Mouse (Mus musculus) neural tube, embryonic 14.5 days (tissue): Measurements from ENCODE around the gene Gif. TPM values are rescaled to one million over a fixed set of nuclear protein-coding genes. Genes with fewer than 3 reads are reported as not detected.

Experiments used
- ATAC-seq: fragments of 200-750 bp; cut with Nextera tagmentation; 2 replicates; pipeline ENCODE4 v1.8.0; 2017; ENCODE audit warnings: low read depth, mild to moderate bottlenecking, moderate TSS enrichment, moderate library complexity
- H3K27ac ChIP-seq: fragments of 300-500 bp; sonication (generic); 2 replicates; pipeline ENCODE4 v1.5.1; 2014; ENCODE audit warnings: low read depth, mild to moderate bottlenecking, control low read depth, low read length, moderate library complexity, mixed read lengths
- H3K27me3 ChIP-seq: fragments of 300-500 bp; sonication (generic); 2 replicates; pipeline ENCODE4 v1.6.1; 2014; ENCODE audit warnings: low read length; ENCODE audit not compliant: control insufficient read depth, insufficient read depth
- H3K36me3 ChIP-seq: fragments of 300-500 bp; sonication (generic); 2 replicates; pipeline ENCODE4 v1.6.1; 2014; ENCODE audit warnings: low read length, mixed read lengths; ENCODE audit not compliant: control insufficient read depth, insufficient read depth
- H3K4me1 ChIP-seq: fragments of 300-500 bp; sonication (generic); 2 replicates; pipeline ENCODE4 v1.6.1; 2014; ENCODE audit warnings: low read length; ENCODE audit not compliant: control insufficient read depth, insufficient read depth
- H3K4me2 ChIP-seq: fragments of 300-500 bp; sonication (generic); 2 replicates; pipeline ENCODE4 v1.6.1; 2014; ENCODE audit warnings: mild to moderate bottlenecking, low read depth, low read length, control low read depth
- H3K4me3 ChIP-seq: fragments of 300-500 bp; sonication (generic); 2 replicates; pipeline ENCODE4 v1.5.1; 2014; ENCODE audit warnings: low read depth, low read length, control low read depth, mixed read lengths
- H3K9ac ChIP-seq: fragments of 300-500 bp; sonication (generic); replicated peaks from 2 replicates; pipeline ENCODE4 v1.6.1; 2014; ENCODE audit warnings: low read depth, mild to moderate bottlenecking, control low read depth, low read length, mixed read lengths
- H3K9me3 ChIP-seq: fragments of 300-500 bp; sonication (generic); 2 replicates; pipeline ENCODE4 v1.6.1; 2016; ENCODE audit warnings: low read length; ENCODE audit not compliant: control insufficient read depth
- WGBS: fragments of 180-500 bp; shearing (Covaris S2); extraction: QIAGEN DNeasy Blood & Tissue Kit; methylation state at CpG from one replicate; pipeline ENCODE4 v1.1.7; 2014; 5-methylcytosine and 5-hydroxymethylcytosine counted together
- polyA plus RNA-seq: library from polyadenylated mRNA; unstranded; fragments of >200 nt; fragmentation: Nextera tagmentation; extraction: Ambion mirVana; gene quantifications from 2 replicates; pipeline ENCODE4 v1.2.1, GENCODE M21; 2014

Gene Gif
- polyA plus RNA-seq, 1 experiment from 2014 or later = not detected

- no peaks in the 10 kb centered on the region for H3K27me3 ChIP-seq
- H3K4me1 ChIP-seq = no peaks in the 10 kb centered on the region
- no peak for ATAC-seq
- no peak overlapping the region for H3K27ac ChIP-seq
- H3K36me3 ChIP-seq = no peaks in the 10 kb centered on the region
- no peaks in the 10 kb centered on the region for H3K9me3 ChIP-seq
- H3K4me3 ChIP-seq = no peak overlapping the region
- H3K9ac ChIP-seq = no peak overlapping the region
- no peak overlapping the region for H3K4me2 ChIP-seq
These were observed 1.7 kb upstream of the Gif start for GRCm38 (mm10) chr19:11745680-11746079.

- Histone ChIP-seq H3K9me3 (no peaks in the 10 kb centered on the region), H3K9ac (no peak overlapping the region), H3K27ac (no peak overlapping the region), H3K4me2 (no peak overlapping the region), H3K27me3 (no peaks in the 10 kb centered on the region), H3K4me1 (no peaks in the 10 kb centered on the region), H3K4me3 (no peak overlapping the region), H3K36me3 (no peaks in the 10 kb centered on the region)
- no peak for ATAC-seq
- WGBS = 77% methylated on average over 3 of the region's 3 CpGs
These were observed 17.7 kb downstream of the Gif start for GRCm38 (mm10) chr19:11765059-11765458.

GRCm38 (mm10) chr19:11766413-11766812 lies 19.1 kb downstream of the Gif start:
- Histone ChIP-seq H3K9ac (no peak overlapping the region), H3K27me3 (no peaks in the 10 kb centered on the region), H3K36me3 (no peaks in the 10 kb centered on the region), H3K9me3 (no peaks in the 10 kb centered on the region), H3K4me1 (peaks cover 9% of the 10 kb centered on the region; the same call in 1 of the 2 replicates), H3K4me2 (no peak overlapping the region), H3K27ac (no peak overlapping the region), H3K4me3 (no peak overlapping the region)
- 76% methylated on average over 4 of the region's 4 CpGs for WGBS
- ATAC-seq = no peak

- no peaks in the 10 kb centered on the region for H3K36me3 ChIP-seq
- no peaks in the 10 kb centered on the region for H3K9me3 ChIP-seq
- no peak overlapping the region for H3K27ac ChIP-seq
- H3K4me2 ChIP-seq = no peak overlapping the region
- H3K4me3 ChIP-seq = no peak overlapping the region
- 13% methylated on average over 3 of the region's 3 CpGs for WGBS
- no peak overlapping the region for H3K9ac ChIP-seq
- H3K4me1 ChIP-seq = peaks cover 9% of the 10 kb centered on the region; the same call in 1 of the 2 replicates
- no peak for ATAC-seq
- H3K27me3 ChIP-seq = no peaks in the 10 kb centered on the region
These were observed 20.8 kb downstream of the Gif start for GRCm38 (mm10) chr19:11768163-11768562.

GRCm38 (mm10) chr19:11769257-11769920 lies 22.0 kb downstream of the Gif start:
- peak overlapping the region; percentile 85 for H3K4me2 ChIP-seq
- no peak overlapping the region for H3K4me3 ChIP-seq
- WGBS = 93% methylated on average over 5 of the region's 5 CpGs
- H3K27ac ChIP-seq = no peak overlapping the region
- H3K36me3 ChIP-seq = no peaks in the 10 kb centered on the region
- H3K4me1 ChIP-seq = peaks cover 9% of the 10 kb centered on the region; the same call in 1 of the 2 replicates
- no peak overlapping the region for H3K9ac ChIP-seq
- ATAC-seq = 0 out of 2 replicates have a peak, but pooled peaks have one; percentile 8
- no peaks in the 10 kb centered on the region for H3K27me3 ChIP-seq
- H3K9me3 ChIP-seq = no peaks in the 10 kb centered on the region

GRCm38 (mm10) chr19:11770205-11770892 lies 23.0 kb downstream of the Gif start, which contains the start of gene Mrpl16:
Gene Mrpl16 (plus strand): TSS chr19:11770391.
- H3K27me3 ChIP-seq = no peaks in the 10 kb centered on the region
- WGBS = 1% methylated on average over 30 of the region's 30 CpGs
- peak; percentile 95 for ATAC-seq

GRCm38 (mm10) chr19:11777191-11777865 lies 30.0 kb downstream of the Gif start:
- no peak overlapping the region for H3K4me3 ChIP-seq
- H3K27ac ChIP-seq = no peak overlapping the region
- H3K4me2 ChIP-seq = no peak overlapping the region
- peaks cover 5% of the 10 kb centered on the region; the same call in 1 of the 2 replicates for H3K36me3 ChIP-seq
- H3K27me3 ChIP-seq = no peaks in the 10 kb centered on the region
- 66% methylated on average over 7 of the region's 7 CpGs for WGBS
- peak; percentile 72; the same call in 1 of the 2 replicates for ATAC-seq
- no peaks in the 10 kb centered on the region for H3K4me1 ChIP-seq
- H3K9me3 ChIP-seq = no peaks in the 10 kb centered on the region
- no peak overlapping the region for H3K9ac ChIP-seq

More at GRCm38 (mm10) chr19:11770205-11770892, 23.0 kb downstream of the Gif start, which contains the start of gene Mrpl16:
- Histone ChIP-seq H3K9ac (peak within 1 kb of the TSS; percentile 70), H3K4me2 (peak within 1 kb of the TSS; percentile 85), H3K4me3 (peak within 1 kb of the TSS; percentile 69), H3K36me3 (0 out of 2 replicates have a peak, but pooled peaks cover 5% of the 10 kb centered on the region), H3K27ac (peak within 1 kb of the TSS; percentile 39; the same call in 1 of the 2 replicates), H3K4me1 (peaks cover 9% of the 10 kb centered on the region; the same call in 1 of the 2 replicates), H3K9me3 (no peaks in the 10 kb centered on the region)

GRCm38 (mm10) chr19:11785409-11786154 lies 38.2 kb downstream of the Gif start:
- H3K27me3 ChIP-seq = no peaks in the 10 kb centered on the region
- no peak overlapping the region for H3K4me3 ChIP-seq
- H3K9me3 ChIP-seq = no peaks in the 10 kb centered on the region
- H3K27ac ChIP-seq = no peak overlapping the region
- H3K36me3 ChIP-seq = no peaks in the 10 kb centered on the region
- ATAC-seq = no peak
- no peaks in the 10 kb centered on the region for H3K4me1 ChIP-seq
- WGBS = 93% methylated on average over 14 of the region's 14 CpGs
- no peak overlapping the region for H3K4me2 ChIP-seq
- H3K9ac ChIP-seq = no peak overlapping the region
